Mouse (Mus musculus) CH12.LX (cell line): ENCODE measurements around the gene Cd3d. TPM values are rescaled to one million over a fixed set of nuclear protein-coding genes. Genes with fewer than 3 reads are reported as not detected.

Source experiments
- DNase-seq: peaks from one replicate; pipeline ENCODE4 v3.0.0-alpha.2; 2013; ENCODE audit errors: extremely low read depth
- H3K27ac ChIP-seq: 2 replicates; pipeline ENCODE4 v1.5.1; 2012; ENCODE audit warnings: low read depth, mild to moderate bottlenecking, control low read depth, moderate library complexity; ENCODE audit not compliant: insufficient read depth
- H3K27me3 ChIP-seq: replicated peaks from 2 replicates; pipeline ENCODE3; 2012; ENCODE audit warnings: inconsistent platforms
- H3K36me3 ChIP-seq, 2 experiments: replicated peaks in 1 of 2; 2 replicates each; pipeline versions ENCODE3 to v1.6.1; 2012; ENCODE audit warnings: inconsistent platforms in 1 of 2, low read length in 1 of 2, mild to moderate bottlenecking in 1 of 2, mixed read lengths in 1 of 2, moderate library complexity in 1 of 2; ENCODE audit not compliant: control insufficient read depth in 1 of 2, insufficient read depth in 1 of 2
- H3K4me1 ChIP-seq, 2 experiments: 2 replicates each; pipeline ENCODE4 v1.6.1; 2012; ENCODE audit warnings: inconsistent platforms in 1 of 2, moderate library complexity in 1 of 2; ENCODE audit not compliant: insufficient read depth in 2 of 2, control insufficient read depth in 1 of 2
- H3K4me2 ChIP-seq: 2 replicates; pipeline ENCODE4 v1.6.1; 2012; ENCODE audit warnings: low read depth, mild to moderate bottlenecking, control low read depth; ENCODE audit not compliant: poor library complexity, insufficient read depth, severe bottlenecking
- H3K4me3 ChIP-seq, 3 experiments: fragments of 150-350 bp in 1 of 3; sonication (generic) in 1 of 3; replicated peaks in 1 of 3; 2 replicates each; pipeline versions ENCODE3 to v1.5.1; 2011 to 2012; ENCODE audit warnings: low read depth in 2 of 3, low read length in 2 of 3, mild to moderate bottlenecking in 2 of 3, moderate library complexity in 2 of 3, control low read depth in 1 of 3, improper control_type of control experiment in 1 of 3, inconsistent platforms in 1 of 3, mixed read lengths in 1 of 3; ENCODE audit not compliant: poor library complexity in 1 of 3
- H3K79me2 ChIP-seq: replicated peaks from 2 replicates; pipeline ENCODE4 v1.6.1; 2012; ENCODE audit warnings: mild to moderate bottlenecking, moderate library complexity; ENCODE audit not compliant: control insufficient read depth, poor library complexity, insufficient read depth, severe bottlenecking; ENCODE audit errors: extremely low read depth
- H3K9ac ChIP-seq: 2 replicates; pipeline ENCODE4 v1.6.1; 2012; ENCODE audit warnings: low read depth, mild to moderate bottlenecking, control low read depth, moderate library complexity; ENCODE audit not compliant: insufficient read depth
- H3K9me3 ChIP-seq: replicated peaks from 2 replicates; pipeline ENCODE3; 2012; ENCODE audit warnings: low read length, inconsistent platforms, mixed read lengths
- BHLHE40 ChIP-seq: IDR thresholded peaks from 2 replicates; pipeline ENCODE4 v1.6.1; 2011; ENCODE audit warnings: mild to moderate bottlenecking, low read depth, low read length, improper control_type of control experiment
- CHD2 ChIP-seq: IDR thresholded peaks from 2 replicates; pipeline ENCODE4 v1.6.1; 2011; ENCODE audit warnings: low read length, improper control_type of control experiment
- CTCF ChIP-seq, 2 experiments: IDR thresholded peaks in 1 of 2; conservative IDR thresholded peaks in 1 of 2; 2 replicates each; pipeline ENCODE4 v1.5.1; 2011 to 2012; ENCODE audit warnings: low read depth in 2 of 2, low read length in 2 of 2, improper control_type of control experiment in 1 of 2, inconsistent platforms in 1 of 2, mild to moderate bottlenecking in 1 of 2, moderate library complexity in 1 of 2
- ELF1 ChIP-seq: IDR thresholded peaks from 2 replicates; pipeline ENCODE4 v1.6.1; 2014; ENCODE audit warnings: low read depth, mild to moderate bottlenecking, inconsistent platforms, low read length, improper control_type of control experiment
- EP300 ChIP-seq: IDR thresholded peaks from 2 replicates; pipeline ENCODE4 v1.6.1; 2011; ENCODE audit warnings: low read length, improper control_type of control experiment
- ETS1 ChIP-seq: conservative IDR thresholded peaks from 2 replicates; pipeline ENCODE4 v1.6.1; 2012; ENCODE audit warnings: low read depth, mild to moderate bottlenecking, inconsistent platforms, low read length, improper control_type of control experiment, moderate library complexity
- GABPA ChIP-seq: IDR thresholded peaks from 2 replicates; pipeline ENCODE4 v1.6.1; 2012; ENCODE audit warnings: low read depth, low read length, improper control_type of control experiment, inconsistent platforms; ENCODE audit not compliant: insufficient replicate concordance
- HCFC1 ChIP-seq: IDR thresholded peaks from 2 replicates; pipeline ENCODE4 v1.6.1; 2012; ENCODE audit warnings: low read depth, mild to moderate bottlenecking, inconsistent platforms, low read length, improper control_type of control experiment
- IRF4 ChIP-seq: IDR thresholded peaks from 2 replicates; pipeline ENCODE4 v1.6.1; 2014; ENCODE audit warnings: low read depth, mild to moderate bottlenecking, inconsistent platforms, low read length, improper control_type of control experiment
- JUN ChIP-seq: IDR thresholded peaks from 2 replicates; pipeline ENCODE4 v1.6.1; 2011; ENCODE audit warnings: low read depth, mild to moderate bottlenecking, low read length, improper control_type of control experiment, moderate library complexity; ENCODE audit not compliant: insufficient read depth
- JUND ChIP-seq: conservative IDR thresholded peaks from 2 replicates; pipeline ENCODE4 v1.6.1; 2011; ENCODE audit warnings: low read depth, low read length, improper control_type of control experiment
- MAFK ChIP-seq: IDR thresholded peaks from 2 replicates; pipeline ENCODE4 v1.6.1; 2011; ENCODE audit warnings: low read length, improper control_type of control experiment; ENCODE audit not compliant: insufficient replicate concordance
- MAX ChIP-seq: IDR thresholded peaks from 2 replicates; pipeline ENCODE4 v1.6.1; 2011; ENCODE audit warnings: low read length, improper control_type of control experiment
- MAZ ChIP-seq: IDR thresholded peaks from 2 replicates; pipeline ENCODE4 v1.6.1; 2012; ENCODE audit warnings: low read depth, mild to moderate bottlenecking, inconsistent platforms, low read length, improper control_type of control experiment, moderate library complexity
- MEF2A ChIP-seq: IDR thresholded peaks from 2 replicates; pipeline ENCODE4 v1.6.1; 2014; ENCODE audit warnings: low read depth, mild to moderate bottlenecking, inconsistent platforms, low read length, improper control_type of control experiment, borderline replicate concordance
- NELFE ChIP-seq: IDR thresholded peaks from 2 replicates; pipeline ENCODE4 v1.6.1; 2011; ENCODE audit warnings: low read depth, low read length, improper control_type of control experiment
- NRF1 ChIP-seq: IDR thresholded peaks from 2 replicates; pipeline ENCODE4 v1.6.1; 2014; ENCODE audit warnings: low read depth, mild to moderate bottlenecking, inconsistent platforms, low read length, improper control_type of control experiment, moderate library complexity
- PAX5 ChIP-seq: IDR thresholded peaks from 2 replicates; pipeline ENCODE4 v1.6.1; 2012; ENCODE audit warnings: low read length, inconsistent platforms, mixed read lengths
- POLR2A ChIP-seq: IDR thresholded peaks from 2 replicates; pipeline ENCODE4 v1.6.1; 2011; ENCODE audit warnings: low read depth, mild to moderate bottlenecking, improper control_type of control experiment, low read length
- RAD21 ChIP-seq: IDR thresholded peaks from 2 replicates; pipeline ENCODE4 v1.6.1; 2011; ENCODE audit warnings: low read depth, mild to moderate bottlenecking, low read length, improper control_type of control experiment, moderate library complexity
- SIN3A ChIP-seq: IDR thresholded peaks from 2 replicates; pipeline ENCODE4 v1.6.1; 2012; ENCODE audit warnings: low read length, improper control_type of control experiment, inconsistent platforms
- TBP ChIP-seq: conservative IDR thresholded peaks from 2 replicates; pipeline ENCODE4 v1.6.1; 2011; ENCODE audit warnings: low read depth, low read length, improper control_type of control experiment
- TCF12 ChIP-seq: IDR thresholded peaks from 2 replicates; pipeline ENCODE4 v1.6.1; 2014; ENCODE audit warnings: low read depth, mild to moderate bottlenecking, inconsistent platforms, low read length, improper control_type of control experiment
- UBTF ChIP-seq: IDR thresholded peaks from 2 replicates; pipeline ENCODE4 v1.6.1; 2012; ENCODE audit warnings: low read depth, mild to moderate bottlenecking, inconsistent platforms, low read length, improper control_type of control experiment, moderate library complexity
- USF1 ChIP-seq: IDR thresholded peaks from 2 replicates; pipeline ENCODE4 v1.6.1; 2014; ENCODE audit warnings: low read depth, mild to moderate bottlenecking, inconsistent platforms, low read length, improper control_type of control experiment
- USF2 ChIP-seq: conservative IDR thresholded peaks from 2 replicates; pipeline ENCODE4 v1.6.1; 2011; ENCODE audit warnings: low read depth, low read length, improper control_type of control experiment
- ZC3H11A ChIP-seq: IDR thresholded peaks from 2 replicates; pipeline ENCODE4 v1.6.1; 2012; ENCODE audit warnings: low read depth, mild to moderate bottlenecking, inconsistent platforms, low read length, improper control_type of control experiment
- ZKSCAN1 ChIP-seq: IDR thresholded peaks from 2 replicates; pipeline ENCODE4 v1.6.1; 2012; ENCODE audit warnings: low read depth, inconsistent platforms, low read length, improper control_type of control experiment, borderline replicate concordance
- ZMIZ1 ChIP-seq: IDR thresholded peaks from 2 replicates; pipeline ENCODE4 v1.6.1; 2012; ENCODE audit warnings: low read depth, mild to moderate bottlenecking, inconsistent platforms, low read length, improper control_type of control experiment
- ZNF384 ChIP-seq: IDR thresholded peaks from 2 replicates; pipeline ENCODE4 v1.6.1; 2012; ENCODE audit warnings: low read depth, low read length, improper control_type of control experiment, inconsistent platforms
- dilution Hi-C: fragments of 300-500 bp; cut with MboI; formaldehyde crosslinking; loops from 2 replicates; pipeline ENCODE4 v1.14.3; 2020; ENCODE audit warnings: low sequenced_read_pairs; ENCODE audit not compliant: extremely low pct_unique_long_range_greater_than_20kb, extremely low pct_ligation_motif_present
- in situ Hi-C: fragments of 300-500 bp; cut with MboI; formaldehyde crosslinking; loops from 3 replicates; pipeline ENCODE4 v1.14.3; 2019; ENCODE audit warnings: low sequenced_read_pairs, low pct_ligation_motif_present, low pct_unique_long_range_greater_than_20kb, mixed read lengths
- polyA plus RNA-seq: library from polyadenylated mRNA; unstranded; fragments of >175 nt; gene quantifications from 2 replicates; pipeline ENCODE4 v1.2.1, GENCODE M21; 2012; ENCODE audit warnings: low read depth; ENCODE audit not compliant: insufficient read length
- total RNA-seq, 2 experiments: library from RNA; depleted of rRNA; stranded (reverse); fragments of 300-350 nt in 1 of 2; fragments of >200 nt in 1 of 2; gene quantifications; 2 replicates each; pipeline ENCODE4 v1.2.3; 2012 to 2014

The Cd3d gene
- total and polyA plus RNA-seq, 3 experiments, result 0.27 to 5.5 (median 2.6) TPM

DNA sequence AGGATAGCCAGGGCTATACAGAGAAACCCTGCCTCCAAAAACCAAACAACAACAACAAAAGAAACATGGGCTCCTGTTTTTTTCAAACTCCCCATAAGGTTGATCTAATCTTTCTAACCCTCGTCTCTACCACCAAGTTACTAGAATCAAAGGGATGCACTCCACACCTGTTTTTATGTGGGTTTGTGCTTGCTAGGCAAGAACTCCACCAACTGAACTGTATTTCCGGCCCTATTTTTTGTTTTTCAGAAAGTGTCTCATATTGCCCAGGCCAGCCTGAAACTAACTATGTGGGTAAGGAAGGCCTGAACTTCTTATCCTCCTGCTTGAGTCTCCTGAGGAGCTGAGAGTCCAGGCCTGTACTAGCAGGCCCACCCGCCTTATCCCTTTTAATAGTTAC is 27.2 kb upstream of the Cd3d start:
- no peak for DNase-seq
- Histone ChIP-seq H3K4me3 (no peak overlapping the region), H3K27me3 (no peaks in the 10 kb centered on the region), H3K27ac (no peak overlapping the region), H3K9ac (no peak overlapping the region), H3K79me2 (no peaks in the 10 kb centered on the region), H3K4me2 (no peak overlapping the region), H3K36me3 (peaks cover 65 to 89% of the 10 kb centered on the region in 2 experiments), H3K9me3 (no peaks in the 10 kb centered on the region), H3K4me1 (no peaks in the 10 kb centered on the region)
- in situ Hi-C loops (no loop called here), dilution Hi-C loops (no loop called here)
- no peak for TF ChIP-seq USF1
- no peak for TF ChIP-seq HCFC1
- no peak for TF ChIP-seq TCF12
- no peak for TF ChIP-seq BHLHE40
- no peak for TF ChIP-seq USF2
- TF ChIP-seq IRF4, result no peak
- TF ChIP-seq ELF1, result no peak
- TF ChIP-seq MAFK, result no peak
- no peak for TF ChIP-seq SIN3A
- TF ChIP-seq MEF2A, result no peak
- no peak for TF ChIP-seq JUN
- no peak for TF ChIP-seq NRF1
- TF ChIP-seq PAX5, result no peak
- no peak for TF ChIP-seq CHD2
- TF ChIP-seq ZNF384, result no peak
- TF ChIP-seq, all 38 proteins: peak for 0

DNA sequence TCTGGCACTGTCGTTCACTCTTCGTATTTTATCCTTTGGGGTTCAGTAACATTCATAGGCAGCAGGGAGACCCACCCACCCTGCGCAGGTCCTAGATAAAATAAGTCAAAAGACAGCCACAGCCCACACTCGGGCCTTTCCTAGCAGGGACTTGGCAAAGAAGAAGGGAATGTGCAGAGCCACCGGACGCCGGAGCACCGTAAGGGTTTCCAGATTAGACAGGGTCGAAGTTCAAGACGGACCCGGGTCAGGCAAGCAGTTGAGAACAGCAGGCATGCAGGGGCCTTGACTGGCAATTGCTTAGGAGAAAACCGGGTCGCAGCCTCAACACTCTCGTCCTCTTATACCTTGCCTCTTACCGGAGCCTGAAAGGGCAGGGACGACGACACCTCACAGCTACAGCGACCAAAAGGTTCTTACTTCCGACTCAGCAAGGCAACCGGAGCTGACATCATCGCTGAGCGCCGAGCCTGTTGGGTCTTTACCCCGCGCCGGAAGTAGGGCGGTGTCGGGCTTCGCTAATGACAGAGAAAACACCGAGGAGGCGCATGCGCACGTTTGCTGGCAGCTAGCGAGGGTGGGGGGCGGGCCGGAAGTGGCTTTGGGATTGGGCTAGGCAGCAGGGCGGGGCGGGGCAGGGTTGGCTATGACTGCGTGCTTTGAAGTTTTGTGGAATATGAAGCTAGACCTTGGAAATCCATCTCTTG is 16.3 kb upstream of the Cd3d start, which contains the start of gene Ube4a:
Gene Ube4a, minus strand, starts transcription at position 475 of the 707 bp plus-strand sequence.
- Histone ChIP-seq H3K27ac (peak within 1 kb of the TSS; percentile 47), H3K4me1 (peaks cover 2 to 26% of the 10 kb centered on the region in 2 experiments; a peak in 3 of 4 replicates), H3K36me3 (peaks cover 14 to 32% of the 10 kb centered on the region in 2 experiments), H3K4me3 (peak within 1 kb of the TSS; percentile 84 to 99 (median 97)), H3K27me3 (no peaks in the 10 kb centered on the region), H3K79me2 (peaks cover 35% of the 10 kb centered on the region), H3K9me3 (no peaks in the 10 kb centered on the region), H3K4me2 (peak within 1 kb of the TSS; percentile 88), H3K9ac (peak within 1 kb of the TSS; percentile 87)
- dilution Hi-C loops (no loop called here), in situ Hi-C loops (no loop called here)
- peak; percentile 99 for DNase-seq
- TF ChIP-seq MAFK (no peak), HCFC1 (peak; percentile 98), MAZ (peak; percentile 17; the same call in 1 of the 2 replicates), EP300 (no peak), NRF1 (peak; percentile 96), MEF2A (peak; percentile 63; the same call in 1 of the 2 replicates), ZMIZ1 (peak; percentile 50; the same call in 1 of the 2 replicates), UBTF (no peak), ETS1 (peak; percentile 47; the same call in 1 of the 2 replicates), CTCF (conservative IDR thresholded peaks at IDR 0.05 in 1 of 2, IDR thresholded peaks at IDR 0.05 in 1 of 2; ENCODE audit: low read depth in 2 of 2, low read length in 2 of 2) (no peak), SIN3A (peak; percentile 99), IRF4 (peak; percentile 74; the same call in 1 of the 2 replicates), USF1 (no peak), MAX (peak; percentile 18; the same call in 1 of the 2 replicates), POLR2A (peak; percentile 93), ZKSCAN1 (no peak), ELF1 (peak; percentile 100), RAD21 (no peak), TBP (peak; percentile 61; the same call in 1 of the 2 replicates), PAX5 (no peak), TCF12 (peak; percentile 89), JUND (peak; percentile 30; the same call in 1 of the 2 replicates), GABPA (peak; percentile 88; the same call in 1 of the 2 replicates), NELFE (peak; percentile 85), ZC3H11A (no peak)
